ENCODE assay signal across 15 mouse cellular contexts in genomic region chr5:123818941-123819577, GRCm38 (mm10). TPM values are rescaled to one million over a fixed set of nuclear protein-coding genes. Genes with fewer than 3 reads are reported as not detected.
DNase-seq lines count a peak whose midpoint lies in the region; ATAC-seq and TF ChIP-seq lines count a peak whose summit lies in the region.
"Had no signal": no experiment of that assay in that cellular context is flagged by ENCODE, and none has a peak within 500 bp of the region (broad histone marks: within the 10 kb centered on the region; RNA-seq: fewer than 3 reads in every experiment).

No protein-coding gene starts in this region.

- peak overlapping the region; percentile 37; the same call in 1 of the 2 replicates for H3K27ac ChIP-seq in kidney, postnatal 0 days
- H3K27ac ChIP-seq: hindbrain, postnatal 0 days; midbrain, embryonic 13.5 days had no signal

- 0 out of 2 replicates have a peak overlapping the region, but pooled peaks have one; percentile 4 for H3K4me3 ChIP-seq in kidney, postnatal 0 days (replicated peaks; ENCODE audit: low read depth, low read length)
- H3K4me3 ChIP-seq: midbrain, embryonic 13.5 days had no signal

- H3K36me3 ChIP-seq in kidney, postnatal 0 days (ENCODE audit: insufficient read depth, low read length): no peaks in the 10 kb centered on the region

- H3K9ac ChIP-seq in kidney, postnatal 0 days (ENCODE audit: low read depth, low read length): no peak overlapping the region
- H3K9ac ChIP-seq: midbrain, embryonic 13.5 days had no signal

- 0 out of 2 replicates have a peak, but pooled peaks have one; percentile 26 for ATAC-seq in kidney, postnatal 0 days (replicated peaks; ENCODE audit: low FRiP score, low read depth)
- no peak for ATAC-seq in erythroblast, adult 5-6 weeks (replicated peaks; ENCODE audit: low FRiP score, poor library complexity, severe bottlenecking)
- ATAC-seq: hindbrain, postnatal 0 days; lung, postnatal 0 days; midbrain, embryonic 13.5 days had no signal

- TF ChIP-seq CTCF in kidney, postnatal 0 days (IDR thresholded peaks at IDR 0.05; ENCODE audit: low read depth): no peak

- no peaks in the 10 kb centered on the region for H3K9me3 ChIP-seq in kidney, postnatal 0 days (replicated peaks; ENCODE audit: low read length)
- H3K9me3 ChIP-seq: midbrain, embryonic 13.5 days had no signal

- 0 out of 2 replicates have a peak, but pooled peaks cover 9% of the 10 kb centered on the region for H3K4me1 ChIP-seq in kidney, postnatal 0 days (replicated peaks; ENCODE audit: insufficient read depth, low read length)
- H3K4me1 ChIP-seq: midbrain, embryonic 13.5 days had no signal

- H3K4me2 ChIP-seq in kidney, postnatal 0 days (ENCODE audit: low read length): peak overlapping the region; percentile 37
- H3K4me2 ChIP-seq: midbrain, embryonic 13.5 days had no signal

- DNase-seq in urinary bladder, postnatal 14 days (ENCODE audit: low spot score): peak; percentile 32
- DNase-seq in urinary bladder, postnatal 10 days (ENCODE audit: low spot score): no peak
- DNase-seq in kidney, postnatal 0 days (ENCODE audit: low spot score): peak; percentile 47
- peak; percentile 67 to 70 for DNase-seq in left cerebral cortex, postnatal 14 days (ENCODE audit: low spot score in 2 of 2)
- no peak for DNase-seq in lung, postnatal 25 days (ENCODE audit: low spot score)
- DNase-seq in heart, postnatal 10 days: no peak
- DNase-seq: adrenal gland, postnatal 36 days; cerebellum, adult 2 months; thymus, postnatal 25 days had no signal

- intact Hi-C loops in left cerebral cortex, postnatal 14 days (cut with DNase I): no loop called here
- intact Hi-C loops in heart, postnatal 10 days (cut with DNase I): no loop called here

- 63% methylated on average over 19 of the region's 19 CpGs for WGBS in kidney, postnatal 0 days

- no peaks in the 10 kb centered on the region for H3K27me3 ChIP-seq in kidney, postnatal 0 days (ENCODE audit: insufficient read depth, low read length)
- H3K27me3 ChIP-seq: midbrain, embryonic 13.5 days had no signal

RNA-seq across cellular contexts. Expression of gene Hcar2, which starts 46.2 kb away (rescaled TPM):
- polyA plus RNA-seq in kidney, postnatal 0 days (2015; fragmentation: Nextera tagmentation; extraction: Ambion mirVana): 0.15 TPM in 1 of 2 replicates, not detected in the other
- not detected for total RNA-seq in left cerebral cortex, postnatal 14 days (2021)
- total RNA-seq in heart, postnatal 10 days (2021): under 1 TPM in 1 of 2 experiments, not detected in 1; 0.17 TPM
- 1.5 and 2.9 TPM in 2 replicates for total RNA-seq in erythroblast, adult 5-6 weeks (2015; ENCODE audit: low replicate concordance)
- 3.3 TPM in 1 of 2 replicates, not detected in the other for total RNA-seq in erythroblast, adult 5-6 weeks (2017; ENCODE audit: low replicate concordance)
- total RNA-seq: hindbrain, postnatal 0 days had no signal
- polyA plus RNA-seq: heart, embryonic 14.5 days; hindbrain, postnatal 0 days; midbrain, embryonic 13.5 days; neural tube, embryonic 14.5 days had no signal

Comparison
In these comparisons a context has a peak if more than half of its experiments do, and no peak if none do; other contexts are left out.
1. DNase-seq: peak in urinary bladder, postnatal 14 days (single experiment), kidney, postnatal 0 days (single experiment) and left cerebral cortex, postnatal 14 days (2 of 2); none in urinary bladder, postnatal 10 days (single experiment), lung, postnatal 25 days (single experiment) and heart, postnatal 10 days (0 of 2).